Mouse (Mus musculus): Measurements from ENCODE around the gene Safb. TPM values are rescaled to one million over a fixed set of nuclear protein-coding genes. Genes with fewer than 3 reads are reported as not detected.

Safb gene
- polyA plus RNA-seq (2012; rRNA removed): 140 and 144 TPM in 2 replicates

DNA sequence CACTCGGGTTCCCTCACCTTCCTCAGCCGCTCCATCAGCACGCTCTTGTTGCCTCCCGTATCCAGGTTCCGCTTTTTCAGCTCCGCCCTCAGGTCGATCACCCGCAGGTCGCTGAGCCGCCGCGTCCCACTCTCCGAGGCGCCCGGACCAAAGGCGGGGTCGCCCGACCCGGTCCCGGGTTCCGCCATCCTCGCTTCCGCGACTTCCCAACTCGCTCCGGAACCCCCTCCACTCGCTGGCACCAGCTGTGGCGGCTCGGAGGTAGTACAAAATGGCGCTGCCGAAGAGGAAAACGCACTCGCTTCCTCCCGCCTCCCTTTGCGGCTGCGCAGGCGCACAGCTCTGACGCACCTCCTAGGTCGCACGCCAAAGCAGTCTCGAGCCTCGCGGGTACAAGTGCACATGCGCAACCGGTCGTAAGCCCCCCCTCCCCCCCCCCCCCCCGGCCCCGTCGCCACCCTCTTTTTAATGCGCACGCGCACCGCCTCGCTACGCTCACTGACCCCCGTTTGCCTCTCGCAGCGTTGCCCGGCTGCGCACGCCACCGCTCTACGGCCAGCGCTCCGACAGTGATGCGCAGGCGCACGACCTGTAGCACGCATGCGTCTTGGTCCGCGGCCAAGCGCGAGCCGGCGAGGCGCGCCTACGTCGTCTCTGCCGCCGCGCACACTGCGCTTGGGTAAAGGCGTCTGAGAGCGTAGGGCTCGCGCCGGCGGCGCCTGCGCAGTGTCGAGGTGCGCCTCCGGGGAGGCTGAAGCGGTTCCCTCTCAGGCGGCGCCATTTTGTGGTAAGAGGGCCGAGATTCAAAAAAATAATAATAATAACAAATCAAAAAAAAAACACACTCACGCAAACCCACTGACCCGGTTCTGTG lies at the start of gene Safb, which contains the start of gene Safb2:
Gene Safb, plus strand, starts transcription at position 569 of the 874 bp plus-strand sequence.
Gene Safb2, minus strand, starts transcription at position 329 of the 874 bp plus-strand sequence.
- peak; percentile 98 to 99 for DNase-seq (ENCODE audit: extremely low spot score in 1 of 2, low spot score in 1 of 2)

DNA sequence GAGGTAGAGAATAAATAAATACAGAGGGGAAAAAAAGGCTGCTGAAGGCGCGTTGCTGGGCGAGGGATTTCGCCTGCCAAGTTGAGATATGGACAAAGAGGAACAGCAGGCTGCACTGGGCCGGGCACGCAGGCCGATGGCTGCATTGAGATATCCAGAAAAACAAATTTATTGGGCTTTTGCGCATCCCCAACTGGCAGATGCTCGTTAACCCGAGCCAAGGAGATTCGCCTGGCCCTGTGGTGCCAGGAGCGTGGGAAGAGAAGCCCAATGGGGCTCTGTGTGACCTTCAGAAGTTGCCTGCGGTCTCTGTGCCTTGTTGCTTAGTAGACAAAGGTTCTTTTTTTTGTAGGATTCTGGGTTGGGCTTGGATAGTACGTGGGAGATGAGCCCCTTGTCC lies 48.4 kb upstream of the Safb start:
- DNase-seq (ENCODE audit: extremely low spot score in 1 of 2, low spot score in 1 of 2): no peak

DNA sequence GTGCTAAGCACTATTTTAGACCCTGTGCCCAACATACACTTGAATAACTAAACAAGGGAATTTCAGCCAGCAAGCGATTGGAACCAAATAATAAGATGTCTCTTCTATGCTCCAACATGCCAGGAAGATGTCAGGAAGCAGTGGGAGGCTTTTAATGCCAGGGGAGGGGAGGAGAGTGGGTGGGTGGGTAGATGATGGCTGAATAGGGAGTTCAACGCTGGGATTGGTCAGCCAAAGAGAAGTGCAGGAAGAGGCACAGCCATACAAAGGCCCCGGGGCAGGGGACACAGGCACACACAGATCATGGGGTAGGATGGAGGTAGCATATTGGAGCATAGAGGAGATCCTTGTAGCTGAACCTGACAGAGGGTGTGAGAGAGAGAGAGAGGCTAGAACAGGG lies 47.8 kb upstream of the Safb start:
- DNase-seq (ENCODE audit: extremely low spot score in 1 of 2, low spot score in 1 of 2): no peak

GRCm38 (mm10) chr17:56537912-56538311 lies 46.7 kb upstream of the Safb start:
- no peak for DNase-seq (ENCODE audit: extremely low spot score in 1 of 2, low spot score in 1 of 2)

DNA sequence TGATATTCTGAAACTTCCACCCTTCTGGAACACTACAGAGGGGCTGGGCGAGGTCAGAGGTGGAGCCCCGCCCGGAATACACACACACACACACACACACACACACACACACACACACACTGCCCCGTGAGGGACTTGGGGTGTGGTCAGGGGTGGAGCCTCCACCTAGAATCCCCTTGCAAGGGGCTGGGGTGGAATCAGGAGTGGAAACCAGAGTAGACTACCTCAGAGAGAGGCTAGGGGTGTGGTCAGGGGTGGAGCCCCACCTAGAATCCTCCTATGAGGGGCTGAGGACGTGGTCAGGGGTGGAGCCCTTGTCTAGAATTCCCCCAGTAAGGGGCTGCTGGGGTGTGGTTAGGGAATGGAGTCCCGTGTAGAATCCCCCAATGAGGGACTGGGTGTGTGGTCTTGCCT lies 44.1 kb upstream of the Safb start:
- DNase-seq (ENCODE audit: extremely low spot score in 1 of 2, low spot score in 1 of 2): no peak

- DNase-seq (ENCODE audit: extremely low spot score in 1 of 2, low spot score in 1 of 2): no peak
Measured at GRCm38 (mm10) chr17:56542736-56543135, 41.9 kb upstream of the Safb start.

DNA sequence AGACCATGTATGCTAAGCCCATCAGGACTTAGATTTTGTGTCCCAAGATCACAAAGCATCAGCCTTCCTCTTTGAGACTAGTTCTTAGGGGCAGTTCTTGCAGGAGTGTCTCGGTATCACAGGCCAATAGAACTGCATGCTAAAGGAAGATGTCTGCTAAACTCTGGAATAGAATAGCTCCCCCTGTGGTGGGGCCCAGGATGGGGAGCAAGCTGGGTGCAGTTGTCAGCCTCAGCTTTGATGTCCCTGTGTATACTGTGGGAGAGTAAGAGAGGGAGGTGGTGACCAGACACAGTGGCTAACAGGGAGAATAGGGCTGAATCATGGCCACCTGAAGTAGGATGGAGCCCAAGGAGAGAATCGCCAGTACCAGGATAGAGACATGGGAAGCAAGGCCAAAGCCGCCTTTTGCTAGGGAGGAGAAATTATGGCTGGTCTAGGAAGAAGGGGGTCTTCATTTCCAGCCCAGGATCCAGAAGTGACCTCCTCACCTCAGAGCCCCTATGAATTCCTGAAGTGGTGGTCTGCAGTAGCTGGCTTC lies 40.9 kb upstream of the Safb start:
- DNase-seq (ENCODE audit: extremely low spot score in 1 of 2, low spot score in 1 of 2): no peak

- no peak for DNase-seq (ENCODE audit: extremely low spot score in 1 of 2, low spot score in 1 of 2)
Measured at GRCm38 (mm10) chr17:56544699-56545387, 39.8 kb upstream of the Safb start.

DNA sequence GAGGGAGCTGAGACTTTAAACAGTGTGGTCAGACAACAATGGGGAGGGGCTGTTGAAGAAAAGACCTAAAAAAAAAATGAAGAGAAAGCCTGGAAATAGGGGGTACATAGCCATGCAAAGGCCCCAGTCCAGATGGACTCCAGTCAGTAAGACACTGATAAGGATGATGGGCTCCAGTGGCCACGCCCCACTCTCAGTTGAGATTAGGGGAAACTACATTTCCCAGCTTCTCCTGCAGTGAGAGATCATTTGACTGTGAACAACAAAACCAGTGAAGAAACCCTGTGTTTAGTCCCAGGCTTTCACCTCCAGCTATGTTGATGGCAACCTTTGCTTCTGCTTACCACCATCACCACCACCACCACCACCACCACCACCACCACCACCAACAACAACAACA lies 38.7 kb upstream of the Safb start:
- no peak for DNase-seq (ENCODE audit: extremely low spot score in 1 of 2, low spot score in 1 of 2)

- no peak for DNase-seq (ENCODE audit: extremely low spot score in 1 of 2, low spot score in 1 of 2)
Measured at GRCm38 (mm10) chr17:56546576-56546975, 38.0 kb upstream of the Safb start.

DNA sequence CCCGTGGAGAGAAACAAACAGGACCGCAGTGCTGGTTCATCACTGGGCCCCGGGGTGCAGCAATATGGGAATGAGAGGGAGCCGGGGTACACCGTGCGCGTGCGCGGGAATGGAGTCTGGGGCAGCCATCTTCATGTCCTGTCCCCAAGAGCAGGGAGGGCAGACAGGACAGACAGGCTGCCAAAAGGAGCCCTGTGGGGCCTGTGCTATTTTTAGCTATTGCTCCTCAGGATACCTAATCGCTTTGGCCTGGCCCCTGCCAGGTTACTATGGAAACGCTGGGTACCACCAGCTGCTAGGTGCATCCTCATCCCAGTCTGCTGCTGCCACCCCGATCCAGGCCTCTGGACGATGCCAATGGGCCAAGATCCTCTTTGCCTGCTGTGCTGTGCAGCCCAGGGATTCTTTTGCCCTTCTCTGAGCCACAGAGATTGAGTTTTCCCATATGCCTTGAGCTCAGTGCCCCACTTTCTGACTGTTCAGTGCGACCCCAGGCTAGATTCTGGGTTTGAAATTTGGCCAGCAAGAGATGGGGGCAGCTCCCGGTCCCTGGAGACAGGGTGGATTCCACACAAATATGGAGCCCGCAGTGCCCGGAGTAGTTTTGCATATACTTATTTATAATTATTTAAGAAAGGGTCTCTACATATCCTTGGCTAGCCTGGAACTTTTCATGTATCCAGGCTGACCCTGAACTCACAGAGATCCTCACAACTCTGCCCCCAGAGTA lies 37.3 kb upstream of the Safb start:
- no peak for DNase-seq (ENCODE audit: extremely low spot score in 1 of 2, low spot score in 1 of 2)

GRCm38 (mm10) chr17:56547846-56548604 lies 36.6 kb upstream of the Safb start:
- no peak for DNase-seq (ENCODE audit: extremely low spot score in 1 of 2, low spot score in 1 of 2)

- no peak for DNase-seq (ENCODE audit: extremely low spot score in 1 of 2, low spot score in 1 of 2)
Measured at GRCm38 (mm10) chr17:56548605-56549105, 36.0 kb upstream of the Safb start.

DNA sequence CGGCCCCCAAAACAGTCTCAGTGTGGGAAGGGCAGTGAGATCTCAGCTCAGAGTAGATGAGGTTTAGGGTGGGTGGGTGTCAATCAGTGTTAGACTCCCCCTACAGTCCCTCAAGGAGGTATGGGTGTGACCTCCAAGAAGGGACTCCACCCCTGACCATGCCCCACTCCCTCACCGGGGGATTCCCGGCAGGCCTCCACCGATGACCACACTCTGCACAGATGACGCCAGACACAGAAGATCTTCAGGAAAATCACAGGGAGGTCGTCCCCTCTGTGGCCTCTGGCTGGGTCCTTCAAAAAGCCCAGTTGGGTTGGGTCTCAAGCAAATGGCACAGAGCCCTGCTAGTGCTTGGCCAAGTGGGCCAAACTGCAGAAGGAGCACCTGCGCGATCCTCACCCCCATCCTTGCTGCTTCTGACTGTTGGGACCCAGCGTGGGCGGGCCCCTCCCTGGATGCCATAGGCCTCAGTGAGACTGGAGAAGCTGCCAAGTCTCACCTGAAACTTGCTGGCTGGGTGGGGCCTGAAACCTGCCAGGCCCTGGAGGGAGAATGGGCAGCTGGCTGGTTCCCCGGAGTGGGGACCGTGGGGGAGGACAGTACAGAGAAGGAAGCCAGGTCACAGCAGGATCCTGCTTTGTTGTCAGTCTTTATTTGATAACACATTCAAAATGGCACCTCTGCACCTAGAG lies 33.7 kb upstream of the Safb start:
- DNase-seq (ENCODE audit: extremely low spot score in 1 of 2, low spot score in 1 of 2): no peak

DNA sequence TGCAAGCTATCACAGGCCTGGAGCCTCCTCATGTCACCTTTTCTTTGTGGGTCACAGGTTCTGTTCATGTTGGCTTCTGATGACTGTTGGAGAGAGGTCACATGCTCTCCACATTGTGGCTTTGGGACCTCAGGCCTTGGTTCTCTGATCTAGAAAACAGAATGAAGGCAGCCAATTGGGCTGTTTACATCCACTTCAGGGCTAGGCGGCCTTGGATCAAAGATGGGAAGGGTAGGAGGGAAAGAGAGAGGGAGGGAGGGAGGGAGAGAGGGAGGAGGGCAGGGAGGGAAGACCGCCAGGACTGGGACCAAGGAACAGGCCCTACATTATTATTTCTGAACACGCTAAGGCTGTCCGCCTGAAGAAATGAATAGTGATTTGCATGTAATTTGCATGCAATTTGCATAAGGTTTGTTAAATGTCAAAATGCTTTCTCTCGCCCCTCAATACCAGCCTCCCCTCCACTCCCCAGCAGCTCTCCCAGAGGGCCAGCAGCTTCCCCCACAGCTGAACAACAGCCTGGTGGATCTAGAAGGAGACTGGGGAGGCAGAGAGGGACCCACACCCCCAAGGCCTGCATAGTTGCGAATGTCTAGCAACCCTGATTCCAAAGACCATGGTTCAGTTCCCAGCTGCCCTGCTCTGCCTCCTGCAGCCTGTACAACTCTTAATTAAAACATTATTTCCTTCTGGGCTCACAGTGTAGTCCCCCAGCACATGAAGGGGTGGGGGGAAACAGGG lies 32.6 kb upstream of the Safb start:
- DNase-seq (ENCODE audit: extremely low spot score in 1 of 2, low spot score in 1 of 2): peak in 1 of 2 experiments; percentile 40

DNA sequence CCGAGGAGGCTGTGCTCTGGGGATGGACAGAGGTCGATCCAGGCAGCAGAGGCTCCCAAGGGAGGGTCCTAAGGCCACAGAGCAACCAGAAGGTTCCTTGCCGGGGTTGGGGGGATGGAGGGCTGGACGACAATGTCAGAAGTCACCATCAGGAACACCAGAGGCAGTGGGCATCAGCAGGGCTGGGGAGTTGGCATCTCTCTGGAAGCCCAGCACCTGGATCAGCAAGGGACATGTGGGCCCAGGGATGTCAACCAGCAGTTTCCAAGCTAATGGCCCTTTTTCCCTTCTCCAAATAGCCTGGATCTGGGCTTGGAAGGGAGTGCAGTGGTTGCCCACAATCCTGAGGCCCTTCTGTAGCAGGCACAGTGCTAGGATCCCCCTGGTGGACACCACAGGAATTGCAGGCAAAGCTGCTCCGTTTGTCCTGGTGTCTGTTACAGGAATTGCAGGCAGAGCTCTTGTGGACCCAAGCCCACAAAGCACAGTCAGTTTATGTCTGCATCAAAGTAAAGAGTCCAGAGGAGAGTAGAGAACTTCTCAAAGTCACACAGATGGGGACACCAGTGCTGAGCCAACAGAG lies 31.8 kb upstream of the Safb start:
- DNase-seq (ENCODE audit: extremely low spot score in 1 of 2, low spot score in 1 of 2): peak; percentile 53 to 91

DNA sequence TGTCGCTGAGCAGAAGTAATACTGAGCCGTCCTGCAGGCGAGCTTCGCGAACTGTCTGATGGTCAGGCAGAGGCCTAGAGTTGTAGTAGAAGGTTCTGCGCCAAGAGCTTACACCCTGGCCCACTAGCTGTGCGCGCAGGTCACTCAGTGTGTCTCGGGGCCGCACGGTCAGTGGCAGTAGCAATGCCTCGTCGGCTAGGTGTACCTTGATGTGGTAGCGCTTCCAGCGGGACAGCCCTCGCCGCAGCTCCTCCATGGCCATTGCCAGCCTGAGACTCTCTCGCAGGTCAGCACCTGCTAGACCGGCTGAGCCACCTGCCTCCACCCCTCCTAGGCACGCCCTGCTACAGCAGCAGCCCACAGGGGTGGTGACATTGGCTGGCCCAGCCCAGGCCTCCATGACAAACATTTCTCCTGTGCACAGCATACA lies 30.5 kb upstream of the Safb start, which contains the start of gene Gm20219:
Gene Gm20219, minus strand, starts transcription at position 266 of the 430 bp plus-strand sequence.
- DNase-seq (ENCODE audit: extremely low spot score in 1 of 2, low spot score in 1 of 2): no peak

GRCm38 (mm10) chr17:56558448-56558847 lies 26.2 kb upstream of the Safb start:
- DNase-seq (ENCODE audit: extremely low spot score in 1 of 2, low spot score in 1 of 2): peak in 1 of 2 experiments; percentile 81
